Mouse (Mus musculus) kidney, adult 11 months (tissue): ENCODE measurements around the gene Fggy.

Experiments used
- DNase-seq: peaks from one replicate; pipeline ENCODE4 v3.0.0; 2022

Gene Fggy

GRCm38 (mm10) chr4:95862781-95863499 lies 305.6 kb downstream of the Fggy start:
- no peak for DNase-seq

- no peak for DNase-seq
Observed at GRCm38 (mm10) chr4:95863500-95863803, 306.1 kb downstream of the Fggy start.

- DNase-seq, result no peak
Observed at GRCm38 (mm10) chr4:95865251-95865650, 307.9 kb downstream of the Fggy start.

GRCm38 (mm10) chr4:95865882-95866281 lies 308.6 kb downstream of the Fggy start:
- DNase-seq, result no peak

- no peak for DNase-seq
Observed at GRCm38 (mm10) chr4:95867103-95867502, 309.8 kb downstream of the Fggy start.

GRCm38 (mm10) chr4:95868348-95868747 lies 311.0 kb downstream of the Fggy start:
- no peak for DNase-seq

- DNase-seq, result no peak
Observed at GRCm38 (mm10) chr4:95871216-95871881, 314.0 kb downstream of the Fggy start.

- no peak for DNase-seq
Observed at GRCm38 (mm10) chr4:95875896-95876295, 318.6 kb downstream of the Fggy start.

- DNase-seq, result no peak
Observed at GRCm38 (mm10) chr4:95877436-95877835, 320.1 kb downstream of the Fggy start.

GRCm38 (mm10) chr4:95881751-95882350 lies 324.5 kb downstream of the Fggy start:
- no peak for DNase-seq

- DNase-seq, result no peak
Observed at GRCm38 (mm10) chr4:95884184-95885145, 327.2 kb downstream of the Fggy start.

- no peak for DNase-seq
Observed at GRCm38 (mm10) chr4:95895199-95895754, 338.0 kb downstream of the Fggy start.

GRCm38 (mm10) chr4:95896571-95896970 lies 339.3 kb downstream of the Fggy start:
- no peak for DNase-seq

GRCm38 (mm10) chr4:95897236-95897874 lies 340.0 kb downstream of the Fggy start:
- no peak for DNase-seq

GRCm38 (mm10) chr4:95898714-95899113 lies 341.4 kb downstream of the Fggy start:
- no peak for DNase-seq

GRCm38 (mm10) chr4:95899926-95900712 lies 342.8 kb downstream of the Fggy start:
- DNase-seq, result no peak

GRCm38 (mm10) chr4:95900815-95901214 lies 343.5 kb downstream of the Fggy start:
- DNase-seq, result no peak

- no peak for DNase-seq
Observed at GRCm38 (mm10) chr4:95906141-95906540, 348.8 kb downstream of the Fggy start.

GRCm38 (mm10) chr4:95909689-95910654 lies 352.7 kb downstream of the Fggy start:
- DNase-seq, result no peak

- DNase-seq, result no peak
Observed at GRCm38 (mm10) chr4:95913026-95913425, 355.7 kb downstream of the Fggy start.
